Mouse (Mus musculus) heart, postnatal 0 days (tissue): ENCODE results near the gene Bap1.

Experiments
- CTCF ChIP-seq: IDR thresholded peaks from 2 replicates; pipeline ENCODE4 v1.5.1; 2016; ENCODE audit warnings: antibody characterized with exemption, control low read depth, low read depth
- EP300 ChIP-seq: IDR thresholded peaks from 2 replicates; pipeline ENCODE4 v1.6.1; 2016; ENCODE audit warnings: antibody characterized with exemption, low read depth

- TF ChIP-seq CTCF (peak; percentile 94), EP300 (no peak)
These were observed 20.9 kb downstream of the Bap1 start for GRCm38 (mm10) chr14:31272164-31272563.
